Comparison of ENCODE assay signal across 16 mouse cellular contexts in genomic region chr12:113358077-113358476, GRCm38 (mm10).
"Had no signal": no experiment of that assay in that cellular context is flagged by ENCODE, and none has a peak within 500 bp of the region (broad histone marks: within the 10 kb centered on the region; RNA-seq: fewer than 3 reads in every experiment).

No protein-coding gene starts in this region.

- H3K27ac ChIP-seq: liver, embryonic 14.5 days; midbrain, embryonic 13.5 days; midbrain, embryonic 15.5 days; neural tube, embryonic 12.5 days; stomach, embryonic 15.5 days; stomach, postnatal 0 days had no signal

- H3K36me3 ChIP-seq: midbrain, embryonic 13.5 days; midbrain, embryonic 15.5 days; neural tube, embryonic 12.5 days; stomach, embryonic 15.5 days had no signal

- DNase-seq: lung, adult 18-20 months; lung, embryonic 14.5 days; lung, postnatal 10 days; lung, postnatal 4 days; right cerebral cortex, postnatal 14 days; thymus, adult 2 months; thymus, postnatal 25 days; thymus, postnatal 4 days had no signal

- ATAC-seq: midbrain, embryonic 15.5 days had no signal

- H3K4me2 ChIP-seq: lung, embryonic 14.5 days; midbrain, embryonic 11.5 days; midbrain, embryonic 13.5 days; midbrain, embryonic 15.5 days; neural tube, embryonic 12.5 days; stomach, embryonic 15.5 days had no signal

- H3K9ac ChIP-seq: liver, embryonic 14.5 days; lung, embryonic 14.5 days; midbrain, embryonic 13.5 days; midbrain, embryonic 15.5 days; neural tube, embryonic 12.5 days; stomach, embryonic 15.5 days had no signal

- H3K4me1 ChIP-seq: megakaryocyte, embryonic 14.5 days; midbrain, embryonic 13.5 days; midbrain, embryonic 15.5 days; neural tube, embryonic 12.5 days; stomach, embryonic 15.5 days had no signal

- H3K4me3 ChIP-seq: midbrain, embryonic 13.5 days; midbrain, embryonic 15.5 days; neural tube, embryonic 12.5 days; stomach, embryonic 15.5 days had no signal

- H3K9me3 ChIP-seq: megakaryocyte, embryonic 14.5 days; midbrain, embryonic 15.5 days; stomach, embryonic 15.5 days had no signal

- H3K27me3 ChIP-seq: midbrain, embryonic 13.5 days; midbrain, embryonic 15.5 days; neural tube, embryonic 12.5 days; stomach, embryonic 15.5 days had no signal
